Mouse (Mus musculus) lung, postnatal 0 days (tissue): Measurements from ENCODE around the gene Bpifb3.

Experiments used
- CTCF ChIP-seq: IDR thresholded peaks from 2 replicates; pipeline ENCODE4 v1.5.1; 2016; ENCODE audit warnings: antibody characterized with exemption, mild to moderate bottlenecking
- EP300 ChIP-seq: IDR thresholded peaks from 2 replicates; pipeline ENCODE4 v1.6.1; 2016; ENCODE audit warnings: antibody characterized with exemption, mild to moderate bottlenecking, control low read depth

DNA sequence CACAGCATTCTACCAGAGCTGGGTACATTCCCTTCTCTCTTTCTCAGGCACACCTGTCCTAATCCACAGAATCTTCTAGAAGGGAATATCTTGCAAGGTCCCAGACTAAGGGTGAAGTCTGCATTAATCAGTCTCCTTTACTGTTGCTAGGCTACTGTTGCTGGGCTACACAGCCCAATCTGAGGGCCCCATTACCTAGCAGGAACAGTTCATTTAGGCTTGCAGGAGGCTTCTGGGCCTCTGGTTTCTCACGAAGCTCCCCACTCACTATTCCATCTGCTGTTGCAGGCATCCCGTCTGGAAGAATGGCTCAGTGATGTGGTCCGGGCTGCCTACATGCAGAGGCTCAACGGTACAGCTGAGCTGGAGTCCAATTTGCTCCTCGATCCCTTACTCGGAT, 13.1 kb downstream of the Bpifb3 start:
- TF ChIP-seq CTCF (no peak), EP300 (no peak)
